Comparison of ENCODE assay signal across 8 mouse cellular contexts in the genomic region with DNA sequence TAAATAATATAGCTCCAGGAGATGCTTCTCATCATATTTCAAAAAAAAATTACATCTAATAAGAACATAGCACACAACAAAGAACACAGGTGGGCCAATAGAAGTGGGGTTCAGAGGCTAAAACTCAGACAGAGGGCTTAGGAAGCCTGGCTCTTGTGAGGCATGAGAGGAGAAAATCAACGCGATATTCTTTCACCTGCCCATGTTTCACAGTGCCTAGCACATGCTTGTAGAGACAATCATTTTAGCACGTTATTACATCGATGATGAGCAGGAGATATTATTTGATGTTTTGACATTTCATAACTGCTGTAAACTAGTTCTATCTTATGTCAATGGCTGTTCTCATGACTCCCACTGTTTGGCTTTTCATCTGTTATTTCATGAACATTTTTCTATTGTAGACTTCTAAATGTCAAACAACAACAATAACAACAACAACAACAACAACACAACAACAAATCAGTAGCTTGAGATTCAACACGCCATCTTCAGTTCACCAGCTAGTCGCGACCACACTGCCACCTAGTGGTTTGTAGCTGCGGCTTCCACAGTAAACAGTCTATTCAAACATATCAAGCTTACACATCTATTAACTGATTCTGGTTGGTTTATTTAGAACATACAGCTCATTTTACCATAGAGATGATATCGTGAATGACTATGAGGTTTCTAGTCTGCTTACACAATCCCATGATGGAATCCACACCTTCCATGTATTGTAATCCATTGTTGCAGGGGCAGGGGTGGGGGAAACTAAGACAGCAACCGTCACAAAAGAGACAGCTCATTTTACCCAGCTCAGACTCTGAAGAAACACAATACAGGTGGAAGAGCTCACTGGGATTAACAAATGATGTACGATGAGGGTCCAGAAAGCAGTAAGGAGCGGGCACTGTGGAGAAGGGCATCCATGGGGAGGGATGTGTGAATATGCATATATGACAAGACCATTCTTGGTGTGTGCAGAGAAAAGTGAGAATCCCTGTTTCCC.
DNase-seq lines count a peak whose midpoint lies in the region; ATAC-seq and TF ChIP-seq lines count a peak whose summit lies in the region.

No protein-coding gene starts in this region.

- no peak for ATAC-seq in liver, embryonic 11.5 days (replicated peaks; ENCODE audit: low FRiP score)
- ATAC-seq in embryonic facial prominence, embryonic 11.5 days (replicated peaks; ENCODE audit: insufficient number of reproducible peaks, low FRiP score, low TSS enrichment, low read depth), result 0 out of 2 replicates have a peak, but pooled peaks have one; percentile 23
- peak; percentile 85 for ATAC-seq in hindbrain, embryonic 12.5 days (ENCODE audit: low FRiP score)

- H3K4me1 ChIP-seq in liver, embryonic 11.5 days (replicated peaks; ENCODE audit: control insufficient read depth, insufficient read depth, low read length), result no peaks in the 10 kb centered on the region
- no peaks in the 10 kb centered on the region for H3K4me1 ChIP-seq in bone marrow, adult 2 months (ENCODE audit: control insufficient read depth, insufficient read depth, low read length)
- no peaks in the 10 kb centered on the region for H3K4me1 ChIP-seq in embryonic facial prominence, embryonic 11.5 days (ENCODE audit: control insufficient read depth, insufficient read depth, low read length)
- H3K4me1 ChIP-seq in hindbrain, embryonic 12.5 days, result no peaks in the 10 kb centered on the region
- H3K4me1 ChIP-seq in midbrain, embryonic 10.5 days, result no peaks in the 10 kb centered on the region

- no peaks in the 10 kb centered on the region for H3K9me3 ChIP-seq in liver, embryonic 11.5 days (ENCODE audit: control insufficient read depth, low read length)
- H3K9me3 ChIP-seq in embryonic facial prominence, embryonic 11.5 days (replicated peaks; ENCODE audit: control insufficient read depth, low read length), result no peaks in the 10 kb centered on the region
- no peaks in the 10 kb centered on the region for H3K9me3 ChIP-seq in hindbrain, embryonic 12.5 days (replicated peaks)
- no peaks in the 10 kb centered on the region for H3K9me3 ChIP-seq in midbrain, embryonic 10.5 days (replicated peaks)

- no peaks in the 10 kb centered on the region for H3K27me3 ChIP-seq in liver, embryonic 11.5 days (replicated peaks; ENCODE audit: control insufficient read depth, insufficient read depth, low read length)
- H3K27me3 ChIP-seq in embryonic facial prominence, embryonic 11.5 days (ENCODE audit: control insufficient read depth, insufficient read depth, low read length), result no peaks in the 10 kb centered on the region
- H3K27me3 ChIP-seq in hindbrain, embryonic 12.5 days, result no peaks in the 10 kb centered on the region
- H3K27me3 ChIP-seq in midbrain, embryonic 10.5 days (ENCODE audit: low read depth, poor library complexity, severe bottlenecking), result no peaks in the 10 kb centered on the region

- no peak overlapping the region for H3K27ac ChIP-seq in liver, embryonic 11.5 days (ENCODE audit: low read depth, low read length)
- no peak overlapping the region for H3K27ac ChIP-seq in bone marrow, adult 2 months (ENCODE audit: control insufficient read depth, insufficient read depth, low read depth, low read length, poor library complexity)
- H3K27ac ChIP-seq in embryonic facial prominence, embryonic 11.5 days (replicated peaks; ENCODE audit: low read depth, low read length), result no peak overlapping the region
- H3K27ac ChIP-seq in hindbrain, embryonic 12.5 days, result no peak overlapping the region
- H3K27ac ChIP-seq in midbrain, embryonic 10.5 days (replicated peaks), result no peak overlapping the region

- TF ChIP-seq POLR2A in bone marrow, adult 2 months (IDR thresholded peaks at IDR 0.05; ENCODE audit: borderline replicate concordance, control insufficient read depth, low read depth, low read length), result no peak

- H3K9ac ChIP-seq in liver, embryonic 11.5 days (ENCODE audit: low read depth, low read length), result no peak overlapping the region
- no peak overlapping the region for H3K9ac ChIP-seq in embryonic facial prominence, embryonic 11.5 days (replicated peaks; ENCODE audit: low read length)
- H3K9ac ChIP-seq in hindbrain, embryonic 12.5 days, result no peak overlapping the region

- TF ChIP-seq CTCF in bone marrow, adult 2 months (IDR thresholded peaks at IDR 0.05; ENCODE audit: control insufficient read depth, insufficient read depth, low read length), result peak; percentile 61

- no peak overlapping the region for H3K4me2 ChIP-seq in liver, embryonic 11.5 days
- H3K4me2 ChIP-seq in embryonic facial prominence, embryonic 11.5 days (ENCODE audit: low read depth, low read length), result no peak overlapping the region
- H3K4me2 ChIP-seq in hindbrain, embryonic 12.5 days (replicated peaks), result no peak overlapping the region

- H3K36me3 ChIP-seq in liver, embryonic 11.5 days (ENCODE audit: control insufficient read depth, insufficient read depth, low read length), result no peaks in the 10 kb centered on the region
- H3K36me3 ChIP-seq in embryonic facial prominence, embryonic 11.5 days (replicated peaks; ENCODE audit: control insufficient read depth, insufficient read depth, low read depth, low read length), result no peaks in the 10 kb centered on the region
- no peaks in the 10 kb centered on the region for H3K36me3 ChIP-seq in hindbrain, embryonic 12.5 days
- no peaks in the 10 kb centered on the region for H3K36me3 ChIP-seq in midbrain, embryonic 10.5 days

- H3K4me3 ChIP-seq in liver, embryonic 11.5 days (ENCODE audit: low read depth, low read length), result no peak overlapping the region
- H3K4me3 ChIP-seq in bone marrow, adult 2 months (replicated peaks; ENCODE audit: control insufficient read depth, low read depth, low read length), result no peak overlapping the region
- no peak overlapping the region for H3K4me3 ChIP-seq in embryonic facial prominence, embryonic 11.5 days (ENCODE audit: low read depth, low read length)
- H3K4me3 ChIP-seq in hindbrain, embryonic 12.5 days, result no peak overlapping the region
- H3K4me3 ChIP-seq in midbrain, embryonic 10.5 days, result no peak overlapping the region

- peak; percentile 32 for DNase-seq in liver
- no peak for DNase-seq in liver, embryonic 11.5 days (ENCODE audit: low spot score)
- DNase-seq in embryonic facial prominence, embryonic 11.5 days (ENCODE audit: low spot score), result peak; percentile 65
- peak; percentile 44 to 45 for DNase-seq in layer of hippocampus, postnatal 36 days
- DNase-seq in midbrain, embryonic 10.5 days (ENCODE audit: low spot score), result peak; percentile 41
- peak; percentile 12 for DNase-seq in skeletal muscle tissue, adult 2 months (ENCODE audit: low read depth, low spot score)

- WGBS in liver, embryonic 11.5 days, result 29% methylated on average over 12 of the region's 12 CpGs
- WGBS in bone marrow, adult 2 months, result 36% methylated on average over 12 of the region's 12 CpGs
- 35% methylated on average over 12 of the region's 12 CpGs for WGBS in embryonic facial prominence, embryonic 11.5 days
- 41% methylated on average over 12 of the region's 12 CpGs for WGBS in hindbrain, embryonic 12.5 days
- WGBS in midbrain, embryonic 10.5 days, result 37% methylated on average over 12 of the region's 12 CpGs
